Mouse (Mus musculus) CH12.LX (cell line): ENCODE measurements around the gene Alyref. TPM values are rescaled to one million over a fixed set of nuclear protein-coding genes. Genes with fewer than 3 reads are reported as not detected.

Experiments
- DNase-seq: peaks from one replicate; pipeline ENCODE4 v3.0.0-alpha.2; 2013; ENCODE audit errors: extremely low read depth
- H3K27ac ChIP-seq: 2 replicates; pipeline ENCODE4 v1.5.1; 2012; ENCODE audit warnings: low read depth, mild to moderate bottlenecking, control low read depth, moderate library complexity; ENCODE audit not compliant: insufficient read depth
- H3K27me3 ChIP-seq: replicated peaks from 2 replicates; pipeline ENCODE3; 2012; ENCODE audit warnings: inconsistent platforms
- H3K36me3 ChIP-seq, 2 experiments: replicated peaks in 1 of 2; 2 replicates each; pipeline versions ENCODE3 to v1.6.1; 2012; ENCODE audit warnings: inconsistent platforms in 1 of 2, low read length in 1 of 2, mild to moderate bottlenecking in 1 of 2, mixed read lengths in 1 of 2, moderate library complexity in 1 of 2; ENCODE audit not compliant: control insufficient read depth in 1 of 2, insufficient read depth in 1 of 2
- H3K4me1 ChIP-seq, 2 experiments: 2 replicates each; pipeline ENCODE4 v1.6.1; 2012; ENCODE audit warnings: inconsistent platforms in 1 of 2, moderate library complexity in 1 of 2; ENCODE audit not compliant: insufficient read depth in 2 of 2, control insufficient read depth in 1 of 2
- H3K4me2 ChIP-seq: 2 replicates; pipeline ENCODE4 v1.6.1; 2012; ENCODE audit warnings: low read depth, mild to moderate bottlenecking, control low read depth; ENCODE audit not compliant: poor library complexity, insufficient read depth, severe bottlenecking
- H3K4me3 ChIP-seq, 3 experiments: fragments of 150-350 bp in 1 of 3; sonication (generic) in 1 of 3; replicated peaks in 1 of 3; 2 replicates each; pipeline versions ENCODE3 to v1.5.1; 2011 to 2012; ENCODE audit warnings: low read depth in 2 of 3, low read length in 2 of 3, mild to moderate bottlenecking in 2 of 3, moderate library complexity in 2 of 3, control low read depth in 1 of 3, improper control_type of control experiment in 1 of 3, inconsistent platforms in 1 of 3, mixed read lengths in 1 of 3; ENCODE audit not compliant: poor library complexity in 1 of 3
- H3K79me2 ChIP-seq: replicated peaks from 2 replicates; pipeline ENCODE4 v1.6.1; 2012; ENCODE audit warnings: mild to moderate bottlenecking, moderate library complexity; ENCODE audit not compliant: control insufficient read depth, poor library complexity, insufficient read depth, severe bottlenecking; ENCODE audit errors: extremely low read depth
- H3K9ac ChIP-seq: 2 replicates; pipeline ENCODE4 v1.6.1; 2012; ENCODE audit warnings: low read depth, mild to moderate bottlenecking, control low read depth, moderate library complexity; ENCODE audit not compliant: insufficient read depth
- H3K9me3 ChIP-seq: replicated peaks from 2 replicates; pipeline ENCODE3; 2012; ENCODE audit warnings: low read length, inconsistent platforms, mixed read lengths
- BHLHE40 ChIP-seq: IDR thresholded peaks from 2 replicates; pipeline ENCODE4 v1.6.1; 2011; ENCODE audit warnings: mild to moderate bottlenecking, low read depth, low read length, improper control_type of control experiment
- CHD2 ChIP-seq: IDR thresholded peaks from 2 replicates; pipeline ENCODE4 v1.6.1; 2011; ENCODE audit warnings: low read length, improper control_type of control experiment
- E2F4 ChIP-seq: IDR thresholded peaks from 2 replicates; pipeline ENCODE4 v1.6.1; 2011; ENCODE audit warnings: low read depth, low read length, improper control_type of control experiment; ENCODE audit not compliant: insufficient replicate concordance
- JUN ChIP-seq: IDR thresholded peaks from 2 replicates; pipeline ENCODE4 v1.6.1; 2011; ENCODE audit warnings: low read depth, mild to moderate bottlenecking, low read length, improper control_type of control experiment, moderate library complexity; ENCODE audit not compliant: insufficient read depth
- JUND ChIP-seq: conservative IDR thresholded peaks from 2 replicates; pipeline ENCODE4 v1.6.1; 2011; ENCODE audit warnings: low read depth, low read length, improper control_type of control experiment
- MAFK ChIP-seq: IDR thresholded peaks from 2 replicates; pipeline ENCODE4 v1.6.1; 2011; ENCODE audit warnings: low read length, improper control_type of control experiment; ENCODE audit not compliant: insufficient replicate concordance
- MAZ ChIP-seq: IDR thresholded peaks from 2 replicates; pipeline ENCODE4 v1.6.1; 2012; ENCODE audit warnings: low read depth, mild to moderate bottlenecking, inconsistent platforms, low read length, improper control_type of control experiment, moderate library complexity
- MEF2A ChIP-seq: IDR thresholded peaks from 2 replicates; pipeline ENCODE4 v1.6.1; 2014; ENCODE audit warnings: low read depth, mild to moderate bottlenecking, inconsistent platforms, low read length, improper control_type of control experiment, borderline replicate concordance
- MXI1 ChIP-seq: IDR thresholded peaks from 2 replicates; pipeline ENCODE4 v1.6.1; 2011; ENCODE audit warnings: mild to moderate bottlenecking, low read depth, low read length, improper control_type of control experiment
- MYC ChIP-seq: IDR thresholded peaks from 2 replicates; pipeline ENCODE4 v1.6.1; 2011; ENCODE audit warnings: low read depth, mild to moderate bottlenecking, improper control_type of control experiment, low read length
- NELFE ChIP-seq: IDR thresholded peaks from 2 replicates; pipeline ENCODE4 v1.6.1; 2011; ENCODE audit warnings: low read depth, low read length, improper control_type of control experiment
- PAX5 ChIP-seq: IDR thresholded peaks from 2 replicates; pipeline ENCODE4 v1.6.1; 2012; ENCODE audit warnings: low read length, inconsistent platforms, mixed read lengths
- SIN3A ChIP-seq: IDR thresholded peaks from 2 replicates; pipeline ENCODE4 v1.6.1; 2012; ENCODE audit warnings: low read length, improper control_type of control experiment, inconsistent platforms
- SMC3 ChIP-seq: IDR thresholded peaks from 2 replicates; pipeline ENCODE4 v1.6.1; 2011; ENCODE audit warnings: low read depth, low read length, improper control_type of control experiment
- UBTF ChIP-seq: IDR thresholded peaks from 2 replicates; pipeline ENCODE4 v1.6.1; 2012; ENCODE audit warnings: low read depth, mild to moderate bottlenecking, inconsistent platforms, low read length, improper control_type of control experiment, moderate library complexity
- USF1 ChIP-seq: IDR thresholded peaks from 2 replicates; pipeline ENCODE4 v1.6.1; 2014; ENCODE audit warnings: low read depth, mild to moderate bottlenecking, inconsistent platforms, low read length, improper control_type of control experiment
- USF2 ChIP-seq: conservative IDR thresholded peaks from 2 replicates; pipeline ENCODE4 v1.6.1; 2011; ENCODE audit warnings: low read depth, low read length, improper control_type of control experiment
- ZC3H11A ChIP-seq: IDR thresholded peaks from 2 replicates; pipeline ENCODE4 v1.6.1; 2012; ENCODE audit warnings: low read depth, mild to moderate bottlenecking, inconsistent platforms, low read length, improper control_type of control experiment
- ZKSCAN1 ChIP-seq: IDR thresholded peaks from 2 replicates; pipeline ENCODE4 v1.6.1; 2012; ENCODE audit warnings: low read depth, inconsistent platforms, low read length, improper control_type of control experiment, borderline replicate concordance
- ZMIZ1 ChIP-seq: IDR thresholded peaks from 2 replicates; pipeline ENCODE4 v1.6.1; 2012; ENCODE audit warnings: low read depth, mild to moderate bottlenecking, inconsistent platforms, low read length, improper control_type of control experiment
- dilution Hi-C: fragments of 300-500 bp; cut with MboI; formaldehyde crosslinking; loops from 2 replicates; pipeline ENCODE4 v1.14.3; 2020; ENCODE audit warnings: low sequenced_read_pairs; ENCODE audit not compliant: extremely low pct_unique_long_range_greater_than_20kb, extremely low pct_ligation_motif_present
- in situ Hi-C: fragments of 300-500 bp; cut with MboI; formaldehyde crosslinking; loops from 3 replicates; pipeline ENCODE4 v1.14.3; 2019; ENCODE audit warnings: low sequenced_read_pairs, low pct_ligation_motif_present, low pct_unique_long_range_greater_than_20kb, mixed read lengths
- polyA plus RNA-seq: library from polyadenylated mRNA; unstranded; fragments of >175 nt; gene quantifications from 2 replicates; pipeline ENCODE4 v1.2.1, GENCODE M21; 2012; ENCODE audit warnings: low read depth; ENCODE audit not compliant: insufficient read length
- total RNA-seq, 2 experiments: library from RNA; depleted of rRNA; stranded (reverse); fragments of 300-350 nt in 1 of 2; fragments of >200 nt in 1 of 2; gene quantifications; 2 replicates each; pipeline ENCODE4 v1.2.3; 2012 to 2014

Alyref gene
- total and polyA plus RNA-seq, 3 experiments, result 358 to 582 (median 451) TPM

DNA sequence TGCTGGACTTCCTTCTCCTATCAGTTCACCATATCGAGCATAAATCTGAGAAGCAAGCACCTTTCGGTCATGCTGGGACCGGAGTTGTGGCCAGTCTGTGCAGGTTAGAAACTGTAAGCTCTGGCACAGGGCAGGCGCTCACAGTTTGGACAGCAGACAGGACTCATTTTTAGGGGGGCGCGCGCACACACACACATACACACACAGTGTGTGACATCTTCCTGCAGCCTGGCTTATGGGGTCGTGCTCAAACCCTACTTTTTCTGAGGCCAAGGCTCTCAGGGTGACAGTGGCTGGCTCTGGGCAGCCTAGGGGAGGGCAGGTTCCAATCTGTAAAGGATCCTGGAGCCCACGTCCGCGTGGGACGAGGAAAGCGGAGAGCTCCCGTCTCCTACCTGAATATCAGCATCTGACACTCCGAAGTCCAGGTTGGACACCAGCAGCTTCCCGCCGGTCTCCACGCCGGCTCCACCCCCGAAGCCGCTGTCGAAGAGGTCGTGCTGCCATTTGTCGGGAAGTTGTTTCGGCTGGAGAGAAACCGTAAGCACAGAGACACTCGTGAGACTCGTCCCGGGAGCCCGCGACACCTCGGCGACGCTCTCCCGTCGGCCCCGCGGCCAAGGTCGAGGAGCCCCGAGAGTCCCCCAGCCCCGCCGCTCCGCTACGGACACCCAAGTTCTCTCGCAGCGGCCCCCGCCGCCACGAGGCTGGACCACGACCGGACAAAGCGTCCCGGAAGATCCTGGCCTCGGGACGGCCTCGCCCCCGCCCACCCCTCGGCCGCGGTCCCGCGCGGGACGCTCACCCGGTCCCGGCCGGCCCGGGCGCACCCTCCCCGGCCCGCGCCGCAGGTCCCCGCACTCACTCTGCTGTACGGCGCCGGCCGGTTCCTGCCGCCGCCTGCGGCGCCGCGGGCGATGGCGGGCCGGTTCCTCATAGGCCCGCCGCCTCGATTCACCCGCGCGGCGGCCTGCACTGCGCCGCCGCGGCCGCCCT is 627 bp downstream of the Alyref start:
- no peak for DNase-seq
- Histone ChIP-seq H3K9me3 (no peaks in the 10 kb centered on the region), H3K9ac (peak overlapping the region; percentile 98), H3K27ac (peak overlapping the region; percentile 17), H3K79me2 (peaks cover 62% of the 10 kb centered on the region), H3K4me3 (peak overlapping the region; percentile 83 to 96 (median 88)), H3K4me2 (peak overlapping the region; percentile 64), H3K27me3 (no peaks in the 10 kb centered on the region), H3K4me1 (peaks cover 8 to 58% of the 10 kb centered on the region in 2 experiments), H3K36me3 (peaks cover 46 to 68% of the 10 kb centered on the region in 2 experiments)
- in situ Hi-C loops (no loop called here), dilution Hi-C loops (no loop called here)
- TF ChIP-seq UBTF (no peak), USF1 (no peak), ZMIZ1 (no peak), MYC (0 out of 2 replicates have a peak, but pooled peaks have one; percentile 1), SMC3 (no peak), CHD2 (no peak), SIN3A (0 out of 2 replicates have a peak, but pooled peaks have one; percentile 46), ZKSCAN1 (no peak), JUND (no peak), PAX5 (no peak), MEF2A (no peak), MXI1 (peak; percentile 61; the same call in 1 of the 2 replicates), JUN (no peak), E2F4 (no peak), NELFE (no peak), USF2 (no peak), MAFK (no peak), MAZ (no peak), ZC3H11A (no peak), BHLHE40 (no peak)
